Mouse (Mus musculus) forebrain, postnatal 0 days (tissue): ENCODE measurements at regions not wholly inside any gene's neighbourhood (a gene's known extent, or its start where the extent isn't known, plus 50 kb on each side); places are given as distances from the start of the nearest gene placed in this dataset.

Experiments
- ATAC-seq: fragments of 200-750 bp; cut with Nextera tagmentation; 2 replicates; pipeline ENCODE4 v1.8.0; 2017; ENCODE audit warnings: mild to moderate bottlenecking, moderate library complexity
- DNase-seq: peaks from one replicate; pipeline ENCODE4 v3.0.0-alpha.2; 2015
- H3K27ac ChIP-seq: fragments of 300-500 bp; sonication (generic); 2 replicates; pipeline ENCODE4 v1.5.1; 2014; ENCODE audit warnings: low read depth, mild to moderate bottlenecking, antibody characterized with exemption, low read length, moderate library complexity, mixed read lengths
- H3K27me3 ChIP-seq: fragments of 300-500 bp; sonication (generic); 2 replicates; pipeline ENCODE4 v1.6.1; 2014; ENCODE audit warnings: mild to moderate bottlenecking, low read length, mixed read lengths; ENCODE audit not compliant: insufficient read depth
- H3K36me3 ChIP-seq: fragments of 300-500 bp; sonication (generic); 2 replicates; pipeline ENCODE4 v1.6.1; 2014; ENCODE audit warnings: mild to moderate bottlenecking, moderate library complexity; ENCODE audit not compliant: insufficient read depth
- H3K4me1 ChIP-seq: fragments of 300-500 bp; sonication (generic); 2 replicates; pipeline ENCODE4 v1.6.1; 2014; ENCODE audit warnings: antibody characterized with exemption; ENCODE audit not compliant: insufficient read depth
- H3K4me2 ChIP-seq: fragments of 300-500 bp; sonication (generic); 2 replicates; pipeline ENCODE4 v1.6.1; 2014; ENCODE audit warnings: low read depth, mild to moderate bottlenecking, moderate library complexity
- H3K4me3 ChIP-seq: fragments of 300-500 bp; sonication (generic); 2 replicates; pipeline ENCODE4 v1.5.1; 2014; ENCODE audit warnings: low read depth, low read length, mixed read lengths
- H3K9ac ChIP-seq: fragments of 300-500 bp; sonication (generic); 2 replicates; pipeline ENCODE4 v1.6.1; 2014; ENCODE audit warnings: mild to moderate bottlenecking
- H3K9me3 ChIP-seq: fragments of 300-500 bp; sonication (generic); 2 replicates; pipeline ENCODE4 v1.6.1; 2016; ENCODE audit warnings: low read length
- CTCF ChIP-seq: sonication (generic); IDR thresholded peaks from 2 replicates; pipeline ENCODE4 v1.5.1; 2016; ENCODE audit warnings: antibody characterized with exemption, control low read depth, low read depth
- WGBS: fragments of 180-500 bp; shearing (Covaris S2); extraction: QIAGEN DNeasy Blood & Tissue Kit; methylation state at CpG from one replicate; pipeline ENCODE4 v1.1.7; 2014; 5-methylcytosine and 5-hydroxymethylcytosine counted together

DNA sequence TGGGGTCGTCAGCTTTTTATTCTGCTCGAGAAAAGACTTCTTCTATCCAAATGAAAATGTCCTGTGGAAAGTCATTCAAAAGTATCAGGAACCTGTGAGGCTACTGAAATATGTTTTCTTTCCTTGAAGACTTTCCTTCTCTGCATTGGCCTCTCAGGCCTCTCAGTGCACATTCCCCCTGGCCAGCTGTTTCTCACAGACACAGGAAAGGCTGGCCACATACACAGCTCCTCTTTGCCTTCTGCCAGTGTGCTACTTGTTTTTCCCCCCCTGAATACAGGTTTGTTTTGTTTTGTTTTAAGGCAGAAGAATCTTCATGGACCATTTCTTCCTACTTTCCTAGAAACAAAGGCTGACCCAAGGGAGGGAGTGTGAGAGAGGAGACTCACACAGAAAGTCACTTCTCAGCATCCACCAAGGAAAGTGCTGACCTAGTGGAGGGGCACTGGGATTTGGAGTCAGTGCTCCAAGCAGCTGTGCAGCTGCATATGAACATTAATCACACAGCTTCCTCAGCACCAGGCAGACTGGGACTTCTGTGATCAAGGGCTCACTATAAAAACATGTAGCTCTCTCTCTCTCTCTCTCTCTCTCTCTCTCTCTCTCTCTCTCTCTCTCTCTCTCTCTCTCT lies 324.0 kb downstream of the Etaa1 start:
- no peak overlapping the region for H3K27ac ChIP-seq
- no peak overlapping the region for H3K9ac ChIP-seq
- no peak for TF ChIP-seq CTCF
- no peaks in the 10 kb centered on the region for H3K9me3 ChIP-seq
- 83% methylated on average over 2 of the region's 2 CpGs for WGBS
- DNase-seq: no peak
- no peaks in the 10 kb centered on the region for H3K27me3 ChIP-seq
- no peak overlapping the region for H3K4me3 ChIP-seq
- H3K4me1 ChIP-seq: no peaks in the 10 kb centered on the region
- H3K36me3 ChIP-seq: no peaks in the 10 kb centered on the region
- no peak for ATAC-seq
- no peak overlapping the region for H3K4me2 ChIP-seq

DNA sequence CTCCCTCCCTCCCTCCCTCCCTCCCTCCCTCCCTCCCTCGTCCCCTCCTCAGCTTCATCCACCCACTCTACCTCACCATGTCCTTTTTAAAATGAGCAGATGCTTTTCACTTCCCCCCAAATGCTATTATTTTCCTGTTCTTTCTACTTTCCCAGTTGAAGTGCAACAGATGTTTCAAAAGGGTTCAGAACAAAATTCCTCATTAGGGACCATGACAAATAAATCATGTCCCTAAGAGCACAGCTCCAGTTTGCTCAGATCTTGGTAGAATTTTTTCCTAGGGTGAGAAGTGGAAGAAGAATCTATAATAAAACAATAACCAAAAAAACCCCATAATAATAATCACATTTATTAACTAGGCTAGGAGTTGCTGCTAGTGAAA lies 323.5 kb downstream of the Etaa1 start:
- Histone ChIP-seq H3K36me3 (no peaks in the 10 kb centered on the region), H3K4me3 (no peak overlapping the region), H3K9me3 (no peaks in the 10 kb centered on the region), H3K4me2 (no peak overlapping the region), H3K4me1 (no peaks in the 10 kb centered on the region), H3K9ac (no peak overlapping the region), H3K27ac (no peak overlapping the region), H3K27me3 (no peaks in the 10 kb centered on the region)
- DNase-seq (no peak), ATAC-seq (no peak)
- TF ChIP-seq CTCF: no peak
- WGBS: no CpG with 5 or more reads among the region's 1 CpGs

DNA sequence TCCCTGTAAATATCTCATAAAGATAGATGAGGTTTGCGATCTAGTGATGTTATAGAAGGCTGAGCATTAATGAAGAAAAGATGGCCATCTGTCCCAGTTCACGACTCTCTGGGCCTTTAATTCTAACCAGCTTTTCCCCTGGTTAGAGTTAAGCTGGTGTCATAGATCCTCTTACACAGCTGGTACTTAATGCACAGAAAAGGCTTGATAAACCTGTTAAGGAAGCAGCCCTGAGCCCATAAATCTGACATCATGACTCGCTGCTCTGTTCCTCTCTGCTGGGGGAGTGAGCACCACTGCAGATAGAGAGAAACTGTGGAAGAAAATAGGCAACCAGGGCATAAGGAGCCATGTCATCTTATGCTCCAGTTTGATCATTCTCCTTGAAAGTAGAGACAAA lies 316.5 kb downstream of the Etaa1 start:
- H3K36me3 ChIP-seq: no peaks in the 10 kb centered on the region
- H3K27me3 ChIP-seq: no peaks in the 10 kb centered on the region
- H3K9ac ChIP-seq: no peak overlapping the region
- no peak overlapping the region for H3K4me3 ChIP-seq
- no peak overlapping the region for H3K27ac ChIP-seq
- H3K4me2 ChIP-seq: no peak overlapping the region
- no peaks in the 10 kb centered on the region for H3K9me3 ChIP-seq
- WGBS: 77% methylated on average over 3 of the region's 3 CpGs
- H3K4me1 ChIP-seq: no peaks in the 10 kb centered on the region
- DNase-seq (no peak), ATAC-seq (no peak)
- no peak for TF ChIP-seq CTCF

DNA sequence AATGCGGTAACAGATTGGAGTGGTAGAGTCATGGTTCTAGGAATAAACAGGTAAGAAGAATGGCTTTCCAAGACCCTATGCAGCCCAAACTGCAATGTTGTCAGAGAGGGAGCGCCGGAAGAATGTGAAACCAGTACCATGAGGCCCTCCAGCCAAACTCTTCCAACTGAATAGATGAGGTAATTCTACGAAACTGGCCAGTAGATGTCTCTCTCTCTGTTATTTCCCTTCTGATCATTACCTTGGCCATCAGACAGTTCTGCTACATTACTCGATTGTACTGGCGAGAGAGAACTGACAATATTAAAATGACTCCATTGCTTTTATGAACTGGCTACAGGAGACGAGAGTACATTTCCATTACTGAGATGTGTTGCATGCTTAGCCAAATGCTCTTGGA lies 313.8 kb downstream of the Etaa1 start:
- Histone ChIP-seq H3K27ac (no peak overlapping the region), H3K36me3 (no peaks in the 10 kb centered on the region), H3K27me3 (no peaks in the 10 kb centered on the region), H3K4me3 (no peak overlapping the region), H3K9ac (no peak overlapping the region), H3K9me3 (no peaks in the 10 kb centered on the region), H3K4me2 (no peak overlapping the region), H3K4me1 (no peaks in the 10 kb centered on the region)
- DNase-seq (no peak), ATAC-seq (no peak)
- 66% methylated on average over 7 of the region's 7 CpGs for WGBS
- peak; percentile 8; the same call in 1 of the 2 replicates for TF ChIP-seq CTCF

GRCm38 (mm10) chr11:17647441-17647840 lies 306.2 kb downstream of the Etaa1 start:
- no peak for TF ChIP-seq CTCF
- H3K4me3 ChIP-seq: no peak overlapping the region
- H3K4me2 ChIP-seq: no peak overlapping the region
- no peak for ATAC-seq
- DNase-seq: no peak
- no peak overlapping the region for H3K9ac ChIP-seq
- no peaks in the 10 kb centered on the region for H3K36me3 ChIP-seq
- no peaks in the 10 kb centered on the region for H3K27me3 ChIP-seq
- no peaks in the 10 kb centered on the region for H3K9me3 ChIP-seq
- no peaks in the 10 kb centered on the region for H3K4me1 ChIP-seq
- H3K27ac ChIP-seq: no peak overlapping the region

GRCm38 (mm10) chr11:17651389-17652156 lies 302.1 kb downstream of the Etaa1 start:
- Histone ChIP-seq H3K36me3 (no peaks in the 10 kb centered on the region), H3K4me2 (no peak overlapping the region), H3K27me3 (no peaks in the 10 kb centered on the region), H3K9ac (no peak overlapping the region), H3K9me3 (no peaks in the 10 kb centered on the region), H3K4me1 (no peaks in the 10 kb centered on the region), H3K4me3 (no peak overlapping the region), H3K27ac (no peak overlapping the region)
- DNase-seq: no peak
- TF ChIP-seq CTCF: no peak
- ATAC-seq: no peak
- WGBS: 52% methylated on average over 4 of the region's 4 CpGs

DNA sequence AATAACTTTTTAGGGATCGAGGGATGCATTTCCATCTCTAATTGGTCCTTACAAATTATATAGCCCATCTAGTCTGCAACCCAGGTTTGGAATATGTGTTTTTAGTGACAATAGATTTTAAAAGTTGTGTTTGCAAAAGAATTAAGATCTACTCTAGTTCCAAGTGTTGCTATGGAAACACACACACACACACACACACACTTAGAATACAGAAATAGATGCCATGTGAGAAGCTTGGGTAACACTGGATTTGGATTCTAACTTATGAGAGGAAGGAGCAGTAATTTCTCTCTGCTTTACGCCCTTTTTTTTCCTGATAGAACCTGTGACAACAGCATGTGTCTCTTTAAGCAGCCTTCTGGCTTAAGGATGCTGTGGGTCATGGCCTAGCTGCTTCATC lies 297.8 kb downstream of the Etaa1 start:
- no peaks in the 10 kb centered on the region for H3K4me1 ChIP-seq
- H3K9me3 ChIP-seq: no peaks in the 10 kb centered on the region
- H3K36me3 ChIP-seq: no peaks in the 10 kb centered on the region
- H3K4me3 ChIP-seq: no peak overlapping the region
- TF ChIP-seq CTCF: no peak
- WGBS: 75% methylated on average over 2 of the region's 2 CpGs
- no peak overlapping the region for H3K9ac ChIP-seq
- H3K4me2 ChIP-seq: no peak overlapping the region
- H3K27me3 ChIP-seq: no peaks in the 10 kb centered on the region
- no peak overlapping the region for H3K27ac ChIP-seq
- ATAC-seq (peak; percentile 47), DNase-seq (peak; percentile 53)
